Mouse (Mus musculus) kidney, adult 2 months (tissue): Measurements from ENCODE around the gene Cntf.

Experiments
- CTCF ChIP-seq: fragments of 200-500 bp; conservative IDR thresholded peaks from 2 replicates; pipeline ENCODE4 v1.5.1; 2011; ENCODE audit warnings: low read depth, mild to moderate bottlenecking, control low read depth, low read length, moderate library complexity, mixed read lengths; ENCODE audit not compliant: insufficient read depth, insufficient read length
- POLR2A ChIP-seq: fragments of 200-500 bp; IDR thresholded peaks from one replicate; pipeline ENCODE4 v1.6.1; 2011; ENCODE audit warnings: low read depth, low read length, control low read depth

DNA sequence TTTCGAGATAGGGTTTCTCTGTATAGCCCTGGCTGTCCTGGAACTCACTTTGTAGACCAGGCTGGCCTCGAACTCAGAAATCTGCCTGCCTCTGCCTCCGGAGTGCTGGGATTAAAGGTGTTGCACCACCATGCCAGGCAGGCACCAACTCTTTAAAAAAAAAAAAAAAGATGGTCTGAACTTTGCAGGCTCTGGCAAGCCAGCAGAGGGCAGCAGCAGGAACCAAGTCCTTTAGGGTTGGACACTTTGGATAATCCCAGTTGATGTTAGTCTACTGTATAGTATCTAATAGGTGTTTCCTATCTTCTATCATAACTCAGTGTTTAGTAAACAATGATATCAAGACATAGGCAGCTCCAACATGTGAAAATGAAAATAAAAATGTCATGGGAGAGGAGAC is 43.1 kb downstream of the Cntf start:
- TF ChIP-seq POLR2A (no peak), CTCF (peak; percentile 64)
